Mouse (Mus musculus) MEL (cell line): ENCODE results near the gene Immp1l. TPM values are rescaled to one million over a fixed set of nuclear protein-coding genes. Genes with fewer than 3 reads are reported as not detected.

Experiments
- DNase-seq: peaks from one replicate; pipeline ENCODE4 v3.0.0; 2011; ENCODE audit warnings: low read depth, low spot score
- H3K27ac ChIP-seq: 2 replicates; pipeline ENCODE4 v1.5.1; 2012; ENCODE audit warnings: low read depth, mild to moderate bottlenecking, control low read depth, low read length, moderate library complexity; ENCODE audit not compliant: control insufficient read depth
- H3K27me3 ChIP-seq, 2 experiments: fragments of 150-350 bp in 1 of 2; sonication (generic) in 1 of 2; 2 replicates each; pipeline ENCODE4 v1.6.1; 2012; ENCODE audit warnings: low read length in 2 of 2, mild to moderate bottlenecking in 2 of 2, improper control_type of control experiment in 1 of 2, moderate library complexity in 1 of 2; ENCODE audit not compliant: insufficient read depth in 2 of 2, control insufficient read depth in 1 of 2
- H3K36me3 ChIP-seq, 2 experiments: 2 replicates each; pipeline ENCODE4 v1.6.1; 2012 to 2014; ENCODE audit warnings: low read length in 2 of 2, improper control_type of control experiment in 1 of 2, inconsistent platforms in 1 of 2, mild to moderate bottlenecking in 1 of 2; ENCODE audit not compliant: insufficient read depth in 2 of 2, control insufficient read depth in 1 of 2
- H3K4me1 ChIP-seq, 2 experiments: fragments of 150-350 bp in 1 of 2; sonication (generic) in 1 of 2; 2 replicates each; pipeline ENCODE4 v1.6.1; 2012; ENCODE audit warnings: low read length in 2 of 2, improper control_type of control experiment in 1 of 2, mild to moderate bottlenecking in 1 of 2; ENCODE audit not compliant: insufficient read depth in 2 of 2, control insufficient read depth in 1 of 2
- H3K4me3 ChIP-seq, 2 experiments: fragments of 150-350 bp in 1 of 2; sonication (generic) in 1 of 2; 2 replicates each; pipeline ENCODE4 v1.5.1; 2012; ENCODE audit warnings: low read depth in 2 of 2, low read length in 2 of 2, mild to moderate bottlenecking in 2 of 2, moderate library complexity in 2 of 2, control low read depth in 1 of 2, improper control_type of control experiment in 1 of 2; ENCODE audit not compliant: control insufficient read depth in 1 of 2, insufficient read depth in 1 of 2
- H3K79me2 ChIP-seq: 2 replicates; pipeline ENCODE4 v1.6.1; 2012; ENCODE audit warnings: mild to moderate bottlenecking, low read length, moderate library complexity; ENCODE audit not compliant: control insufficient read depth, poor library complexity, insufficient read depth
- H3K9ac ChIP-seq: 2 replicates; pipeline ENCODE4 v1.6.1; 2012; ENCODE audit warnings: low read depth, mild to moderate bottlenecking, control low read depth, low read length, moderate library complexity; ENCODE audit not compliant: control insufficient read depth, poor library complexity, severe bottlenecking
- H3K9me3 ChIP-seq: fragments of 150-350 bp; sonication (generic); replicated peaks from 2 replicates; pipeline ENCODE4 v1.6.1; 2012; ENCODE audit warnings: mild to moderate bottlenecking, low read length, improper control_type of control experiment, moderate library complexity; ENCODE audit not compliant: insufficient read depth
- BHLHE40 ChIP-seq: IDR thresholded peaks from 2 replicates; pipeline ENCODE4 v1.6.1; 2012; ENCODE audit warnings: low read depth, mild to moderate bottlenecking, inconsistent platforms, low read length, improper control_type of control experiment, borderline replicate concordance
- CHD1 ChIP-seq: IDR thresholded peaks from 2 replicates; pipeline ENCODE4 v1.6.1; 2012; ENCODE audit warnings: low read depth, mild to moderate bottlenecking, inconsistent platforms, low read length, improper control_type of control experiment
- CTCF ChIP-seq, 3 experiments: IDR thresholded peaks in 2 of 3; conservative IDR thresholded peaks in 1 of 3; 2 replicates each; pipeline ENCODE4 v1.5.1; 2011 to 2012; ENCODE audit warnings: low read length in 3 of 3, low read depth in 2 of 3, mild to moderate bottlenecking in 2 of 3, improper control_type of control experiment in 1 of 3, inconsistent platforms in 1 of 3, mixed read lengths in 1 of 3, moderate library complexity in 1 of 3; ENCODE audit not compliant: control insufficient read depth in 1 of 3, insufficient read depth in 1 of 3, poor library complexity in 1 of 3, severe bottlenecking in 1 of 3
- E2F4 ChIP-seq: IDR thresholded peaks from 2 replicates; pipeline ENCODE4 v1.6.1; 2011; ENCODE audit warnings: low read depth, low read length, improper control_type of control experiment, borderline replicate concordance
- GATA1 ChIP-seq: IDR thresholded peaks from 2 replicates; pipeline ENCODE4 v1.6.1; 2011; ENCODE audit warnings: low read depth, low read length, improper control_type of control experiment
- JUND ChIP-seq: IDR thresholded peaks from 2 replicates; pipeline ENCODE4 v1.6.1; 2011; ENCODE audit warnings: low read depth, mild to moderate bottlenecking, improper control_type of control experiment, low read length
- KAT2A ChIP-seq: conservative IDR thresholded peaks from 2 replicates; pipeline ENCODE4 v1.6.1; 2012; ENCODE audit warnings: low read depth, low read length, improper control_type of control experiment, inconsistent platforms
- MAFK ChIP-seq: IDR thresholded peaks from 2 replicates; pipeline ENCODE4 v1.6.1; 2011; ENCODE audit warnings: low read depth, mild to moderate bottlenecking, low read length, improper control_type of control experiment, borderline replicate concordance
- MXI1 ChIP-seq: IDR thresholded peaks from 2 replicates; pipeline ENCODE4 v1.6.1; 2011; ENCODE audit warnings: mild to moderate bottlenecking, low read depth, low read length, improper control_type of control experiment
- MYB ChIP-seq: IDR thresholded peaks from 2 replicates; pipeline ENCODE4 v1.6.1; 2011; ENCODE audit warnings: mild to moderate bottlenecking, low read depth, low read length, improper control_type of control experiment
- NRF1 ChIP-seq: IDR thresholded peaks from 2 replicates; pipeline ENCODE4 v1.6.1; 2014; ENCODE audit warnings: low read depth, mild to moderate bottlenecking, inconsistent platforms, low read length, improper control_type of control experiment, moderate library complexity; ENCODE audit not compliant: poor library complexity, insufficient read depth, severe bottlenecking
- POLR2A ChIP-seq, 2 experiments: IDR thresholded peaks; 2 replicates each; pipeline ENCODE4 v1.6.1; 2011 to 2012; ENCODE audit warnings: low read length in 2 of 2, mild to moderate bottlenecking in 2 of 2, control low read depth in 1 of 2, improper control_type of control experiment in 1 of 2, low read depth in 1 of 2, moderate library complexity in 1 of 2; ENCODE audit not compliant: control insufficient read depth in 1 of 2, insufficient read depth in 1 of 2, poor library complexity in 1 of 2
- POLR2AphosphoS2 ChIP-seq: IDR thresholded peaks from 2 replicates; pipeline ENCODE4 v1.6.1; 2011; ENCODE audit warnings: low read length, improper control_type of control experiment
- POLR2AphosphoS5 ChIP-seq: IDR thresholded peaks from 2 replicates; pipeline ENCODE4 v1.6.1; 2012; ENCODE audit warnings: low read depth, borderline replicate concordance, mild to moderate bottlenecking, inconsistent platforms, low read length, moderate library complexity, mixed read lengths
- RCOR1 ChIP-seq: IDR thresholded peaks from 2 replicates; pipeline ENCODE4 v1.6.1; 2012; ENCODE audit warnings: low read depth, mild to moderate bottlenecking, inconsistent platforms, low read length, improper control_type of control experiment
- SMC3 ChIP-seq: IDR thresholded peaks from 2 replicates; pipeline ENCODE4 v1.6.1; 2011; ENCODE audit warnings: low read depth, low read length, improper control_type of control experiment
- TAL1 ChIP-seq: IDR thresholded peaks from 2 replicates; pipeline ENCODE4 v1.6.1; 2012; ENCODE audit warnings: mild to moderate bottlenecking, inconsistent platforms, low read length, moderate library complexity, mixed read lengths
- TCF12 ChIP-seq: IDR thresholded peaks from 2 replicates; pipeline ENCODE4 v1.6.1; 2014; ENCODE audit warnings: low read depth, mild to moderate bottlenecking, inconsistent platforms, low read length, improper control_type of control experiment, moderate library complexity
- ZKSCAN1 ChIP-seq: IDR thresholded peaks from 2 replicates; pipeline ENCODE4 v1.6.1; 2012; ENCODE audit warnings: low read depth, mild to moderate bottlenecking, inconsistent platforms, low read length, improper control_type of control experiment, moderate library complexity
- ZMIZ1 ChIP-seq: IDR thresholded peaks from 2 replicates; pipeline ENCODE4 v1.6.1; 2012; ENCODE audit warnings: low read depth, mild to moderate bottlenecking, inconsistent platforms, low read length, improper control_type of control experiment, moderate library complexity
- ZNF384 ChIP-seq: IDR thresholded peaks from 2 replicates; pipeline ENCODE4 v1.6.1; 2012; ENCODE audit warnings: low read depth, mild to moderate bottlenecking, inconsistent platforms, low read length, improper control_type of control experiment
- polyA plus RNA-seq, 2 experiments: library from polyadenylated mRNA; stranded (reverse) in 1 of 2; unstranded in 1 of 2; fragments of >175 nt in 1 of 2; fragments of >200 nt in 1 of 2; gene quantifications; 2 replicates each; pipeline versions ENCODE4 v1.2.1 to v1.2.4; 2012; ENCODE audit warnings: low replicate concordance in 2 of 2, low read depth in 1 of 2; ENCODE audit not compliant: insufficient read length in 2 of 2, insufficient read depth in 1 of 2, missing spikeins in 1 of 2
- total RNA-seq: library from RNA; depleted of rRNA; stranded (reverse); fragments of 300-350 nt; gene quantifications from 2 replicates; pipeline ENCODE4 v1.2.3, GENCODE M21; 2012

Gene Immp1l
- total and polyA plus RNA-seq, 3 experiments: 44.7 to 156 (median 55.4) TPM

- TF ChIP-seq BHLHE40: no peak
- no peak for TF ChIP-seq ZKSCAN1
- TF ChIP-seq MYB: no peak
- no peak for TF ChIP-seq CHD1
- TF ChIP-seq CTCF (IDR thresholded peaks at IDR 0.05 in 2 of 3, conservative IDR thresholded peaks at IDR 0.05 in 1 of 3; ENCODE audit: control insufficient read depth in 1 of 3, insufficient read depth in 1 of 3, low read depth in 2 of 3, low read length in 3 of 3, poor library complexity in 1 of 3, severe bottlenecking in 1 of 3): peak in 1 of 3 experiments; percentile 62; a peak in 3 of 6 replicates
- no peak for TF ChIP-seq E2F4
- TF ChIP-seq SMC3: peak; percentile 71
- no peak for TF ChIP-seq NRF1
- no peak for TF ChIP-seq TAL1
- TF ChIP-seq KAT2A: no peak
- no peak for TF ChIP-seq MAFK
- no peak for TF ChIP-seq RCOR1
- TF ChIP-seq POLR2AphosphoS5: no peak
- no peak for TF ChIP-seq POLR2A (IDR thresholded peaks at IDR 0.05; ENCODE audit: control insufficient read depth in 1 of 2, insufficient read depth in 1 of 2, low read depth in 1 of 2, low read length in 2 of 2, poor library complexity in 1 of 2)
- TF ChIP-seq ZNF384: no peak
- no peak for TF ChIP-seq ZMIZ1
- TF ChIP-seq MXI1: no peak
- TF ChIP-seq GATA1: no peak
- TF ChIP-seq POLR2AphosphoS2: no peak
- TF ChIP-seq JUND: no peak
- TF ChIP-seq, all 39 proteins: peak for 5
Observed at GRCm38 (mm10) chr2:105908351-105908750, 3.9 kb downstream of the Immp1l start (continued).

- Histone ChIP-seq H3K79me2 (peaks cover 6% of the 10 kb centered on the region; the same call in 1 of the 2 replicates), H3K36me3 (peaks cover 1 to 8% of the 10 kb centered on the region in 2 experiments; a peak in 3 of 4 replicates), H3K27ac (no peak overlapping the region), H3K9me3 (no peaks in the 10 kb centered on the region), H3K4me1 (peaks cover under 1 to 1% of the 10 kb centered on the region in 2 experiments; a peak in 2 of 4 replicates), H3K27me3 (no peaks in the 10 kb centered on the region), H3K4me3 (no peak overlapping the region), H3K9ac (no peak overlapping the region)
- no peak for DNase-seq
- TF ChIP-seq CHD1 (no peak), POLR2A (IDR thresholded peaks at IDR 0.05; ENCODE audit: control insufficient read depth in 1 of 2, insufficient read depth in 1 of 2, low read depth in 1 of 2, low read length in 2 of 2, poor library complexity in 1 of 2) (no peak), TCF12 (no peak)
Observed at GRCm38 (mm10) chr2:105910611-105911010, 6.2 kb downstream of the Immp1l start.
